Mouse (Mus musculus): Measurements from ENCODE around the gene Mrpl2.

Mrpl2 gene

DNA sequence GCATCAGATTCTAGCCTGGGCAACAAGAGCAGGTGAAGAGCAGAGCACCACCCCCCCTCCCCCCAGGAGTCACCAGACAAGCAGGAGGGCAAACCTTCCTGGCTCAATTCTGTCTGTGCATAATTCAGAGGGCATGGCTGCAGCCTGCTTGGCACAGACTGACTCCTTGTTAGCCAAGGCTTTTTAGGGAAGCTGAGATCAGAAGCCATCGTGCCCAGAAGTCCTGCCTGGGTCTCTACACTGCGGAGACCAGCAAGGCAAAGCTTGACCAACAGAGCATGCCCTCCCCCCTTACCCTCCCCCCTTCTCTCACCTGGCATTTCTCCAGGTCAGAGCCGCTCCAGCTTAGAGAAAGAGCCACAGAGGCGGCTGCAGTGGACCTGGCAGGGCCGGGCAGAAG, 16.7 kb downstream of the Mrpl2 start:
- in situ Hi-C loops (cut with MboI, MseI), result no loop called here

DNA sequence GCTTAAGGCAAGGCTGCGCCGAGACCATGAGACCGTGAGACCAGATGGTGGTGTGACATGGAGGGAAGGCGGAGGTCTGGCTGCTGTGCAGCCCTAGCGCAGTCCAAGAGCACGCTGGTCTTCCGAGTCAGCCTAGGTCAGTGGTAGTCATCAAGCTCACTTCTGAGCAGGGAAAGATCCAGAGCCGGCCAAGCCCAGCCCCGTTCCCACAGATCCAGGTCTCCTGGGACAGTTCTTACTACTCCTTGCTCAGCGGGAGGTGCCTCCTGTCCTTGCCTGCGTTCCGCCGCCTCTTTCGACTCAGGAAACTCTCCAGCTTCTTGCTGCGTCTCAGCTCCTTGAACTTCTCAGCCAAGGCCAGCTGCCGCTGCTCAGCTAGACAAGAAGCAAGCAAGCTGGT, 21.7 kb downstream of the Mrpl2 start:
- in situ Hi-C loops (cut with MboI, MseI), result no loop called here

DNA sequence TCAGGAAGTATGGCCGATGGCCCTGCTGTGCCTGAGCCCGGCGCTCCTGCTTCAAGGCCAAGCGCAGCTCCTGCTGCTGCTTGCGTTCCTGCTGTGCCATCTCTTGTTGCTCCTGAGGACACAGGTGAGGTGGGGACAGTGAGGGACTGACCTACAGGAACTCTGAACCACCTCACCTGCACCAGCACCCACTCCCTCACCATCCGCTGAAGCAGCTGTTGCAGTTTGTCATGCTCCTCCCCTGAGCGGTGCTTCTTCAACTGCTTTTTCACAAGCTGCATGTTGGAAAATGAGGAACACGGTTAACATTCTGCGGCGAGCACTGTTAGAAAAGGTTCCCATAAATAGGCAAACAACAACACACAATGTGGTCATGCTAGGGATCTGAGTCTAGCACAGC, 23.9 kb downstream of the Mrpl2 start:
- in situ Hi-C loops (cut with MboI, MseI), result no loop called here

DNA sequence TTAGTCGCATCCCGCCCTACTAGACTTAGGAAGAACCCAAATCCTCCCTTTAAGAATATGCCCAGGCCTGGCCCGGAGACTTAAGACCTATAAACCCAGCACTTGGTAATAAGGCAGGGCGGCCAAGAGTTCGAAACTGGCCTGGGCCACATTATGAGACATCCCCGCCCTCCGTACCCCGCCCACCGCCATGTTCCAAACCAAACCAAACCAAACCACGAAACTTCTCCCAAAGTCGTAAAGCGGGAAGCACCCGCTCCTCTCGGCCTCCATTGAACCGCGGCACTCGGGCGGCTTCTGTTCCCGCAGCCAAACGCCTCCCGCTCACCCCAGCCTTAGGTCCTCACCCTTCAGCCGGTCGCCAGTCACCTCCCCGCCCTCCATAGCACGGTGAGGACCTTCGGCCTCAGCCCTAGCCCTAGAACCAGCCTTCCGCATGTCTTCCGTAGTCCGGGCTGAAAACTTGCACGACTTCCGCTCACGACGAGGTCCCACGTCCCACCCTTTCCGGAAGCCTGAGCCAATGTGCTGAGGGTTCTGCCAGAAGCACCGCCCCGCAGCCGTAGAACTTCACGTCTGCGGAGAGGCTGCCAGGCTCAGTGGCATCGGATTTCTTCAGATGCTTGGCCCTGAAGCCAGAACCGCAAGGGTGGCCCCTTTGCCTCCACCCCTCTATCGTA, 28.0 kb downstream of the Mrpl2 start, which contains the start of gene Rrp36:
Gene Rrp36 (minus strand): TSS at position 503 of the 680 bp plus-strand sequence.
- in situ Hi-C loops (cut with MboI, MseI), result no loop called here

DNA sequence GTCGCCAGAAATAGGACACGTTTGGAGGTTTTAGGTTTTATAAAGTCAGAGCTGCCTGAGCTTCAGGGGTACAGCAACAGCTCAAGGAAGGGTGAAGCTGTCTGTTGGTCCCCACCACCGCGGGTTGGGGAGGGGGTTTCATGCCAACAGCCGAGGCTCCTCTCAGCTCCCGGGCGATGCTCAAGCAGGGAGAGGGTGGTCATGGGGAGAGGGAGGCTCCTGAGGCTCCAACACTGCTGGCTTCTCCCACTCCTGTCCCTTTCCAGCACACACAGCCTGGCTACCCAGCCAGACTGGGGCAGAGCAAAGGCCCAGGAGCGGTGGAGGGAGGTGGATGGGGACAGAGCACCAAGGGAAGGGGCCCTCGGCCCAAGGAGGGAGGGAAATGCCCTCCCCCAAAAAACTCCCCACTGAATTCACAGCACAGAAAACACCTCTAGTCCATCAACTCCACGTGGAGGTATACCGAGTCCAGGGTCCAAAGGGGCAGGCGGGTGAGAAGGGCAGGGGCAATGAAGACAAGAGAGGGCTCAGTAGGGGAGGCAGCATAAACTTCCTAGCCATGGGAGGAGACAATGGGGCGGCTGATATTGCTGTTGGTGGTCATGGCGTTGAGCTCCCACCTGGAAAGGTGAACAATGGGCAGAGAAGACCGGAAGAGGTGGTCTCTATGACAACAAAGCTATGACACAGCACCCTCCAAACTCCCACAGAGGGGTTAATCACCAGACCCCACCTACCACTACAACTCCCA, 28.7 kb downstream of the Mrpl2 start:
- in situ Hi-C loops (cut with MboI, MseI), result no loop called here

DNA sequence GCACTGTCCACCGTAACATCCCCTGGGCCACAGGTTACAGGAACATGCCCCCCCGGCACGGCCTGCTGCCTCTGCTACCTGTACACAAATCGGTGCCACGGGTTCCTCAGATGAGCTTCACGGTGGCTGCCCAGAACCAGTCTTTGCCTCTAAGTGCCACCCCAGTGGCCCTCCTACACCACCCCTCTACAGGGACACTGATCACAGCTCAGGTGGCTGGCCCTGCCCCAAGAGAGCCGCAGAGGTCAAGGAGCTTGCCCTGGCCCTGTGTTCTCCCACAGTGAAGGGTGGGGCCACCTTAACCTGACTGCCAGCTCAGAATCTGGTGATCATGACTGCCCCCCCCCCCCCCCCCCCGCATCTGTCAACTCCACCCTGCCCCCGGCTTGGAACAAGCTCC, 32.4 kb downstream of the Mrpl2 start, which contains the start of gene Mea1:
Gene Mea1 (plus strand): TSS at position 378 of the 400 bp plus-strand sequence.
- in situ Hi-C loops (cut with MboI, MseI), result no loop called here

DNA sequence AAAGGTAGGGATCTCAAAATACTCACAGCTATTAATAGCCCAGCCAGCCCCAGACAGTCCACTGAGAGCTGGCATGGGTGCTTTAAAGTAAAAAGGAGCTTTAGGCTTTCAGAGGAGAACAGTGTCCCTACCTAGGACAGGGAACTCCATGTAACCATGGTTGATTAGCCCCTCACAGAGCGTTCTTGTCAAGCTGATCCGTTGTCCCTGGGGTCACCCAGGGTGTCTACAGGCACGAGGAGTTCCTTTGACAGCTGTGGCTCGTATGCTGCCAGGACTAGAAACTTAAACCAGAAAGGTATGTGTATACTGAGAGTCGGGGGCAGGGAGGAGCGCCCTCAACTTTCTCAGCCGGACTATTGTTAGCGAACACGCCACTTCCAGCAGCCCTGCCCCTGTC, 32.9 kb downstream of the Mrpl2 start:
- in situ Hi-C loops (cut with MboI, MseI), result no loop called here

DNA sequence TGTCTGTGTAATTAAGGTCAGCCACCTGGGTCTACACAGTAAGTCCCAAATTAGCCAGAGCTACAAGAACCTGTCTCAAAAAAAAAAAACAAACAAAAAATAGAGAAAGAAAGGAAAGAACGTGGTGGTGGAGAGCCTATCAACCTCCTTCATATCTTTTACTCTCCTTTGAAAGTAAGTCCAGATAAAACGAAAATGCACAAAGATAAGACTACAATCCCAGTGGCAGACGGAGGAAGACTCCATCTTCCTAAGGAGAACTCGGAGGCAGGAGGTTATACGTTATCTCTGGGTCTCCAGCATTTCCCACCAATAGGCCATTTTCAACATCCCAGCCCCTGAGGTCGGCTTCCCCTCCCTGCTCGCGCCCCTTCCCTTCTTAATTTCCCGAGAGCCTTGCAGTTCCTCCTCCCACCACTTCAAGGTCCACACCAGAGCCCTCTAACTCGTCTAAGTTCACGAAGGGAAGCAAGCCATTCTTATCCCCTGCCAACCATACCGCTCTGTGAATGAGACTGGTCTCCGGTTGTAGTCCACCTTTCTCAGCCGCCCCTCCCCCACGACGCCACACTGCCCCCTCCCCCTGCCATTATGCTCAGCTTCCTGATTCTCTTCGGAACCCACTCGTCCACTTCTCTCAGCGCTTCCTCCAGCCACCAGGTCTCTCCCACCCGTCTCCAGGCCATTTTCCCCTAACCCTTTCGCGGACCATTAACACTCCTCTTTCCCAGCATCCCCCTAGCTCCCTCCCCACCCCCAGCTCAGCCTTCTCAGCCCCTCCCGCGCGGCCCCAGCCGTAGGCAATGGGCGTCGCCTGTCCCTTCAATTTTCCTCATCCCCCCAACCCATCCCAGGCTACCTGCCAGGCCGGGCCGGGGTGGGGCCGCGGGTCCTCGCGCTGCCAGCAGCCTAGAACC, 34.1 kb downstream of the Mrpl2 start:
- in situ Hi-C loops (cut with MboI, MseI), result no loop called here

DNA sequence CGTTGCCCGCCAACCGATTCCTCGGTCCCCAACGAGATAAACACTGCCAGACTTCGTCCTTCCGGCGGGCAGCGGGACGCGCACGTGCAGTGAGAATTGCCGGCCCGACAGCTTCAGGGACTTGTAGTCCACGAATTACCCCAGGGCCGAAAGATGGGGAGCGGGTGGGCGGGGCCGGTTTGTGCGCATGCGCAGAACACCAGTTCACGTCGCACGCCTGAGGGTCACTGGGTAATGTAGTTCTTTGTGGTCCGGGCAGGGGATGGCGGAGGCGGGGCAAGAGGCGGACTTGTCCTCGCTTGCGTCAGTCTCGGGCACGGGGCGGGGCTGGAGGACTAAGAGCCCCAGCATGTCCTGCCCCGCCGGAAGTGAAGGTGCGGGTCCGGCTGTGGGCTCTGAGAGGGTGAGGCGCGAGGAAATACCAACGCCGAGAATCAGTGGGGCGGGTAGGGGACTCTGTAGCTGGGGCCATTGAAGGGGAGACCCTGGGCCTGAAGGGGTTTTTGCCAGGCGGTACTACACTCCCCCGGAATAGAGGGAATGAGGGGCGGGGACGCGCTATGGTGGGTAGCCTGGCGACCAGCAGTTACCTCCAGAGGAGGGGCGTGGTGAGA, 34.8 kb downstream of the Mrpl2 start, which contains the start of gene Klhdc3:
Gene Klhdc3 (minus strand): TSS at position 155 of the 614 bp plus-strand sequence.
- in situ Hi-C loops (cut with MboI, MseI), result no loop called here

DNA sequence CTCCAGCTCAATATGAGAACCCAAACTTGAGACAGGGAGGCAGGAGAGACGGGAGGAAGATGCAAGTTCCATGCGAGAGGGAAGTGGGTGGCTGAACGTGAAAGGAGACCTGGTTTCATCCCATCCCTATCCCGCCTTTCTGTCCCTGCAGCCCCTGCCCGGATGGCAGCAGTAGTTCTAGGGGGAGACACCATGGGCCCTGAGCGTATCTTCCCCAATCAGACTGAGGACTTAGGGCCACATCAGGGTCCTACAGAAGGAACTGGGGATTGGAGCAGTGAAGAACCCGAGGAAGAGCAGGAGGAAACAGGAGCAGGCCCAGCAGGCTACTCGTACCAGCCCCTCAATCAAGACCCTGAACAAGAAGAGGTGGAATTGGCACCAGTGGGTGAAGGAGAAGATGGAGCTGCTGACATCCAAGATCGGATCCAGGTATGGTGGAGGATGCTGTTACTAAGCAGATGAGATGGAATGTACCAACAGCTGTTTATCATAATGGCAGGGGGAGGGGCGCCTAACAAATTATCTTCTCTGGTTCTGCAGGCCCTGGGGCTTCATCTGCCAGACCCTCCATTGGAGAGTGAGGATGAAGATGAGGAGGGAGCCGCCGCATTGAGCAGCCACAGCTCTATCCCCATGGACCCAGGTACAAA, 35.6 kb downstream of the Mrpl2 start:
- in situ Hi-C loops (cut with MboI, MseI), result no loop called here

DNA sequence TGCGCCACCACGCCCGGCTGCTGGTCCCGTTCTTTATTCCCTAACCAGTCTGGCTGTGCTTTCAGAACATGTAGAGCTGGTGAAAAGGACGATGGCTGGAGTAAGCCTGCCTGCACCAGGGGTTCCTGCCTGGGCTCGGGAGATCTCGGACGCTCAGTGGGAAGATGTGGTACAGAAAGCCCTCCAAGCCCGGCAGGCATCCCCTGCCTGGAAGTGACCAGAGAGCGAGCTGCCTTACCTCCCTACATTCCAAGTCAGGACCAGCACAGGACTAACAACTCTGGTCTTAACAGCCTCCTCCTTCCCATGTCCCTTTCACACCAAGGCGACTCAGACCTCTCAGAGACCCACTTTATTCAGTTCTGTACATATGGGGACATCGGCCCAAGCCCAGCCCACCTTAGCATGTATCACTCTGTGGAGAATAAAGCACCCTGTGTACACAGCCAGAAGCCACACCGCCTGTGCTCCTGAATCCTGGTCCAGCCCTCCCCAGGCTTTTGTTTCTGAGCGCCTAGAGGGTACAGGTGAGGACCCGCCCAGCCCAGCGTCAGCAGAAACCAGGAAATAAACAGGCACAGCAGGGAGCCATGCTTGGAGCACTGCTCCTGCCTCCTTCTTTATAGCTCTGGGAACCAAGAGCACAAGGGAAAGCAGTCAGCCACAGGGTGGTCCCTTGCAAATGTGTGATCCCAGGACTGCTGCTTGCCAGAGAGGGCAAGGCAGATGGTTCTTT, 36.8 kb downstream of the Mrpl2 start:
- in situ Hi-C loops (cut with MboI, MseI), result no loop called here

DNA sequence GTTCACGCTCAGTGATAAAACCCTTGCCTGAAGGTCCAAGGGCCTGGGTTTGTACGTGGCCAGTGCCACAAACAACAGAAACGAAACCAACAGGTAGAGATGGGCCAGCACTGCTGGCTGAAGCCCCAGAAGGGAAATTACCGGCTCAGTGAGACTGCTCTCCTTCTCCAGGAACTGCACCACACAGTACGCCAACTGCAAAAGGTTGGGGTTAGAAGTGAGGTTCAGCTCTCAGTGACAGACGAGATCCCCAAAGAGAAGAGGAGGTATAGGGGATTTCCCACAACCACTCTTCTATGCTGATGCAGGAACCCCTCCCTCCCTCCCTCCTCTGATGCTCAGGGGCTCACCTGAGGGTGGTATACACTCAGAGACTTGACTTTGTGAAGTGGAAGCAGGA, 39.9 kb downstream of the Mrpl2 start:
- in situ Hi-C loops (cut with MboI, MseI), result no loop called here

DNA sequence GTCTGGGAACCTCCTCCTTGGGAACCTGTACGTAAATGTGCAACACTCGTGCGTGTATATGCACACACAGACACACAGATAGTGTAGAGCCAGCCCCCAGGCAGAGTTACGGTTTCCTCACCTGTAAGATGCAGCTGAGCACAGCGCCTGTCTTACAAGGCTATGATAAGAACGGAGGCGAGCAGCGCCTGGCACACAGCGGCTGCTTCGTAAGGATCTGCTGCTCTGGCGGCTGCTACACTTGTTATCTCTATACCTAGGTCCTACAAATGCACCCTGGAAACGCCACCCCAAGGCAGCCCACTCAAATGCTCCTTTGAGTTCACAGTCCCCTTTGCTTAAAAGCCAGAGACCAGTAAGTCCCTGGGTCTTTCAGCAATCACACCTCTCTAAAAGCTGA, 44.6 kb downstream of the Mrpl2 start:
- in situ Hi-C loops (cut with MboI, MseI), result no loop called here

DNA sequence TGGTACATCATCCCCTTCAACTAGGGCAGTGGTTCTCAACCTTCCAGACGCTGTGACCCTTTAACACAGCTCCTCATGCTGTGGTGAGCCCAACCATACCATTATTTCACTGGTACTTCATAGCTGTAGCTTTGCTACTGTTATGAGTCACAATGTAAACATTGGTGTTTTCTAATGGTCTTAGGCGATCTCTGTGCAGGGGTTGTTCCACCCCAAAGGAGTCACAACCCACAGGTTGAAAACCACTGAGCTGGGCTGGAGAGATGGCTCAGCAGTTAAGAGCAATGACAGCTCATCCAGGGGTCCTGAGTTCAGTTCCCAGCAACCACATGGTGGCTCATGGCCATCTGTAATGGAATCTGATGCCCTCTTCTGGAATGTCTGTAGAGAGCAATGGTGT, 45.4 kb downstream of the Mrpl2 start:
- in situ Hi-C loops (cut with MboI, MseI), result no loop called here

DNA sequence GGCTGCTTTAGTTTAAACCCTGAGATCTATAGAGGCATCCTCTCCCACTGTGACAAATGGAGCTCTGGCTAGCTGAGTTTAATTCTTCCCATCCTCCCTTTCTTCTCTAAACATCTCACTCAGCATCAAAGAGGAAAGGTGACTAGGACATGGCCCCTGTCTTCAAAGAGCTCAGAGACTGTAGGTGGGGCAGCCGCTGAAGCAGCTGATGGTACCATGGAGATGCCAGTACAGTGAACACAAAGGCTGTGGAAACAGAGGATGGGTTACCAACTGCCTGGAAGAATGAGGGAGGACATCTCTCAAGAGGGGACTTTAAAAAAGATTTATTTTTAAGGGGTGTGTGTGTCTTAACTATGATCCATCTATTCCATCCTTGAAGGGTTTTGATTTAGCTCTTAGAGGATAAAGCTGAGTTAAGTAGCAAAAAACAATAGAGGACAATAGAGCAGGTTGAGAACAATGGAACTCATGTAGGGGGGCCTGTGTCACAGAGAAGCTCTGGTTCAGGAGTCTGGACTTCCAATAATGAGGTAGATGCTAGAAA, 48.6 kb downstream of the Mrpl2 start:
- in situ Hi-C loops (cut with MboI, MseI), result no loop called here

DNA sequence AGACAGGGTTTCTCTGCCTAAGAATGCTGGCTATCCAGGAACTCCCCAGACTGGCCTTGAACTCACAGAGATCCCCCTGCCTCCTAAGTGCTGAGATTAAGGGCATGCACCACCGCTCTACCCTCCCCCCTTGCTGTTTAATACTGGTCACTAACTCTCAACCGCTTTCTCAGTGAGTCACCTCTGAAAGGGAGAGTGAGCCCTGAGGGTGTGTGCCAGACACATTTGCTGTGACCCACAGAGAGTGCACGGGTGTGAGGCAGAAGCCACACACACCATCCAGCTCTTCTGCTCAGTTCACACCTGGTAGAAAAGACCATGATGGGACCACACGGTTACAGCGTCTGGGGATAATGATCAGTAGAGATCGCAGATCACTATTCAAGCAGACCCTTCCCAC, 52.5 kb downstream of the Mrpl2 start:
- in situ Hi-C loops (cut with MboI, MseI), result no loop called here

DNA sequence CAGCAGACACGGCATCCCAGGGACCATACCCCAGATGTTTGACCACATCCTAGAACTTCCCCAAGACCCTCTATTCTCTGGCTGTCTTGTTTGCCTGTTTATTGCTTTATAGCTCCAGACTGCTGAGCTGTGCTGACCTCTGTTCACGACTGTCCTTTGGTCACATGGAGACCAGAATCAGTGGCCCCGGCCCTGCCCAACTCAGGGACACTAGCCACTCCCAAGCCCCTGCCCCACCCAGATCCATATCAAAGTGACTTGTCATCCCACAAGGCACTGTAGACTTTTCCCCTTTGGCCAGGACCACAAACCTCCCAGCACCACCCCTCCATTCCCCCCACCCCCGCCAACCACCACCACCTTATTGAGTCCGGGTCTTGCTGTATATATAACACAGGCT, 53.2 kb downstream of the Mrpl2 start:
- in situ Hi-C loops (cut with MboI, MseI), result no loop called here
